Mouse (Mus musculus): Measurements from ENCODE around the gene Slc11a2.
A peak's percentile ranks its signal among the peaks of the same experiment; 100 is the strongest.
"Not testable (repeated sequence)": the region's sequence is repeated elsewhere in the genome, so short reads cannot be mapped to it uniquely, and the experiment has no call there.

Slc11a2 gene

DNA sequence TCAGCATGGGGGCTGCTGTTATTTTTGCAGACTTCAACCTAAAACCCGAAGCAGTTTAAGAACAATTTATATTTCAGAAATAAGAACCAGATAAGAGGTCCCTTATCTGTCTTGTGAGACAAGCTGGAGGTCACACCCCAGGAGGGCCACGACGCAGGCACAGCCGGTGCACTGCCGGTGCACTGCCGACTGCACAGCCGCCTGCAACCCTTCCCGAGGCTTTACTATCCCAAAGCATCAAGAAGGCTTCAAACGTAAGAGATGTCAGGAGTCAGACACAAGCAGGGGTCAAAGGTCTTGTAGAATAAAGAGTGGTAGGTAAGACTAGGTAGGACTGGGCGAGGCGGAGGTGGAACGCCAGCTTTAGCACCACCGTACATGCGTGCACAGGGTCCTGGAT, 22.5 kb downstream of the Slc11a2 start:
- DNase-seq (ENCODE audit: low spot score), result no peak

DNA sequence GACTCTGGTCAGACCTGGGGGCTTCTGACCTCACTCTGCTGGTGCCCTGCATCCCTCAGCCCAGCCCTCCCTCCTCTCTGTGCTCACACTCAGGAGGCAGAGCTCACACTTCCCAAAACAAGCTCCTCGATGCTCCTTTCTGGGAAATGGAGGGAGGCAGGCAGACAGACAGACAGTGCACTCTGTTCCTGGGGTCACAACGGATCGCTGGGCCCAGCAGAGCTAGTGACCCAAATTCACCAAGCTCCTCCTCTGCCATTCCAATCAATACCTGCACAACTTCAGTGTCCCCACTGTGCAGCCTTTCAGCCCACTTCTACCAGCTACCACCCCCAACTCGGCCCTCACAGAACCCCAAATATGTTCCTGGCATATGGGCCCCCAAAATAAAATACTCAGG, 23.1 kb downstream of the Slc11a2 start:
- DNase-seq (ENCODE audit: low spot score), result no peak

DNA sequence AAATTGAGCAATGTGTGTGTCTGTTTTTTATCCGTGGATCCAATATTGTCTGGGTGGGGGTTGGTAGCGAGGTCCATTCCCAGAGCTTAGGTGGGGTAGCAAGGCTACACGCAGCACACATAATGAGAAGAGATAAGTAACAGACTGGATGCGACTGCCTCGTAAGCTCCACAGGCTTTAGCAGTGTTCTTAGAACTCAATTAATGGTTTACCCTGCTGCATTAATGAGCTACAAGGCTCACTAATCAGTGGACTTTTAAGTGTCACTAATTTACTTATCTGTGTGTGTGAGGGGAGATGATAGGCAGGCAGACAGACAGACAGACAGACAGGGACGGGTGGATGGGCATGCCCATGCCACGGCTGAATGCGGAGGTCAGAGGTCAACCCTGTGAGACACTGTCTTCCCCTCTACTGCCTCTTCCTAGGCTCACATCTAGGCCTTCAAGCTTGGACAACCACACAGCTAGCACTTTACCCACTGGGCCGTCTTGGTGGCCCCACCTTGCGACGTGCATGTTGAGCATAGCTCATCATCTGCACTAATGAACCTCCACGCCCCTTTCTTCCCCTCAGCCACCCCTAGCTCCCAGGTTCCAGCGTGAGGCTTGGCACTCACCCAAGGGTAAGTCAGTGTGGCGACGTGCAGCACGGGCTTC, 24.2 kb downstream of the Slc11a2 start:
- no peak for DNase-seq (ENCODE audit: low spot score)

- DNase-seq (ENCODE audit: low spot score), result no peak
Measured at GRCm38 (mm10) chr15:100395561-100395960, 29.3 kb downstream of the Slc11a2 start.

DNA sequence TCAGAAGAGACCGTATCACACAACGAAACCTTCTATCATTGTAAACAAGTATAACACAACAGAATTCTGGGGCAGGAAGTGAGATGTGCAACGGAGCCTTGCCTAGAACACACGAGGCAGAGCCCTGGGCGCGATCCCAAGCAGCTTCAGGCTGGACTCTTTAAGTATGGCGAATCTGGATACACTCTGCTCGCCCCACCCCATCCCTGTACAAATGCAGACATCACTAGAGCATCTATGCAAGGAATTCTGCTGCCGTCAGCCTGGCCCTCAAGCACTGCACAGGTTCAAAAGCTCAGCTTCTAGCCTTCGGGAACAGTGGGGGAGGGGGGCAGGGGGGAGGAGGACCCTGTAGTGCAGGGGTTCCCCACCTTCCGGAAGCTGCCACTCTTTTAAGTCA, 31.9 kb downstream of the Slc11a2 start:
- DNase-seq (ENCODE audit: low spot score), result no peak

DNA sequence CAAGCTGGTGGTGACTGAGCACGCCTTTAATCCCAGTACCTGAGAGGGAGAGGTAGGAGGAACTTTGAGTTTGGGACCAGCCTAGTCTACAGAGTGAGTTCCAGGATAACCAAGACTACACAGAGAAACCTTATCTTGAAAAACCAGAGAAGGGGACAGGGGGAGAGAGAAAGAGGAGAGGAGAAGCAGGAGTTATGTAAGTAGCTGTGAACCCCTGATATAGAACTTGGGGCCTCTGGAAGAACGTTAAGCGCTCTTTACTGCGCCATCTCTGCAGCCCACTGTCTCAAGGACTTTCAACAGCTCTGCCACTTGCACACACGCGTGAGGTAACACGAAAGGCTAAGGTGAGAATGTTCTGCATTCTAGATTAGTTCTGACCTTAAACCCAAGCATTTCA, 33.3 kb downstream of the Slc11a2 start:
- DNase-seq (ENCODE audit: low spot score), result no peak

DNA sequence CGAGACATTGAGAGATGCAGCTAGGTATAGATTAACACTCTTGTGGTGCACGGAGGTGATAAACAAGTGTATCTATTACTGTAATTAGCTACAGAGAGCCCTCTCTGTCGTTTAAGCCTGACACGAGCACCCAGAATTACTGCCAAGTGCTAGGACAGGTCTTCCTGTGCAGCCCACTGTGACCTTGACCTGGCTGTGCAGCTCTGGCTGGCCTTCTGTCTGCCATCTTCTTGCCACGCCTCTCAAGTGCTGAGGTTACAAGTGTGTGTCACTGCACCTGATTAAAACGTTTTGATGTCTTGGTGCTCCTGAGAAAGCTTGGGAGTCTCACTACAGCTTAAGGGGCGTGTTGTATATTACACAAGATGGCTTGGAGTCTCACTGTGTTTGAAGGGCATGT, 33.8 kb downstream of the Slc11a2 start:
- DNase-seq (ENCODE audit: low spot score), result no peak

- DNase-seq (ENCODE audit: low spot score), result no peak
Measured at GRCm38 (mm10) chr15:100388886-100389285, 36.0 kb downstream of the Slc11a2 start.

DNA sequence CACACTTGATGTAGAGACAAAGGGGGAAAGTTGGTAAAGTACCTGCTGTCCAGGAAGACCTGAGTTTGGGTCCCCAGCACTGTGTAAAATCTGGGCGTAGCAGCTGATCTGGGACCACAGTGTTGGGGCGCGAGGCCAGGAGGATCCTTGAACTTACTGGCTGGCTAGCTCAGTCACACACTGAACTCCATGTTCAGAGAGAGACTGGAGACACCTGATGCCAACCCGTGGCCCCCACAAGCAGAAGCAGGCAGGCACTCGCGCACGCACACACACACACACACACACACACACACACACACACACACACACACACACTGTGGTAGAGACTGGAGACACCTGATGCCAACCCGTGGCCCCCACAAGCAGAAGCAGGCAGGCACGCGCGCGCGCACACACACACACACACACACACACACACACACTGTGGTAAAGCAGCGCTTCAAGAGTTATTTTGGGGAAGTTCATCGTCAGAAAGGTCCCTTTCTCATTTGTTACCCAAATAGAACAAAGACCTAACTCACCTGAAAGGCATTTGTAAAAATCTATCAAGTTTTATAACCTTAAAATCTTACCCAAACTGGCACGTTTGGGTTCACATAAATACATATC, 36.5 kb downstream of the Slc11a2 start:
- no peak for DNase-seq (ENCODE audit: low spot score)

- DNase-seq (ENCODE audit: low spot score), result no peak
Measured at GRCm38 (mm10) chr15:100387544-100388223, 37.2 kb downstream of the Slc11a2 start.

GRCm38 (mm10) chr15:100385705-100386104, 39.2 kb downstream of the Slc11a2 start:
- DNase-seq (ENCODE audit: low spot score), result no peak

GRCm38 (mm10) chr15:100380104-100380503, 44.8 kb downstream of the Slc11a2 start:
- no peak for DNase-seq (ENCODE audit: low spot score)

GRCm38 (mm10) chr15:100379658-100380057, 45.2 kb downstream of the Slc11a2 start:
- DNase-seq (ENCODE audit: low spot score), result no peak

DNA sequence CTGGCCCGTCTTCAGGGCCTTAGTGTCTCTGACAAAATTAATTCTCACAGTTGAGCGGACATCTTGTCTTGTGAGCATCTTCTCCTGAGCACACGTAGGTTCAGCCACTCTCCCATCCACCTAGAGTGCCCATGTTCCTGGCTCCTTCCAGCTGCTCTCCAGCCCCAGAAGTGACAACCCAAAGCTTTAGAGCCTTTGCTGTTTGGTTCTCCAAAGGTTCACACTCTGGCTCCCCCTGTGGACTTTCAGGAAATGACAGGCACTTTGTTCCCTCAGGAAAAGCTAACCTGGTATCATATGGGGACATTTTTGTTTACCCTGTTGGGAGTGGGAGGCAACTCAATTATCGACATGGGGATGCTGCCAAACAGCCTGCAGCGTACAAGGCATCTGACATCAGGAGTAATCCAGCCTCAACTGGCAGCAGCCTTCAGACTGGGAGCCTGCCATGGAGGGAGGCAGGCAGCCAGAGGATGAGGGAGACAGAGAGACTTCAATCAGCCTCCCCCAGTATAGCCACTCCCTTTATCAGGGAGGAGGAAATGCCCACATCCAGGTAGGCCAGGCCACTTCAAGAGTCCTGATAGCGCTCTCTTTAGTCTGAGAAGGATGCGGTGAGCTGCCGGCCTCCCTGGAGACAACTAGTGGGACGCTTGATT, 46.9 kb downstream of the Slc11a2 start:
- not testable (repeated sequence) for DNase-seq (ENCODE audit: low spot score)

- peak; percentile 28 for DNase-seq (ENCODE audit: low spot score)
Measured at GRCm38 (mm10) chr15:100375066-100375465, 49.8 kb downstream of the Slc11a2 start.

- no peak for DNase-seq (ENCODE audit: low spot score)
Measured at GRCm38 (mm10) chr15:100367119-100367518, 57.8 kb downstream of the Slc11a2 start.

GRCm38 (mm10) chr15:100365967-100366366, 58.9 kb downstream of the Slc11a2 start:
- not testable (repeated sequence) for DNase-seq (ENCODE audit: low spot score)

DNA sequence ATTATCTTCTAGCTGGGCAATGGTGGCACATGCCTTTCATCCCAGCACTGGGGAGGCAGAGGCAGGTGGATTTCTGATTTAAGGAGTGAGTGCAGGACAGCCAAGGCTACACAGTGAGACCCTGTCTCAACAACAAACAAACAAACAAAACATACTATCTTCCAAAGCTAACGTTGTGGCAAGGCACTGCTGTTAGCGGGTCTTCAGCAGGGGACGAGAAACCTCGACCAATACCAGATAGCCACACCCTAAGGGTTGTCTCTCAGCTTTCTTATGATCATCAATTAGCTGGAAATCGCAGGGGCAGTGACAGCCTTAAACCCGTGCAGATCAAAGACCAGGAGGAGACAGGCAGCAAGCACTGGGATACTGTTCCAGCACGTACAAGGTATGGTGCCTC, 60.6 kb downstream of the Slc11a2 start, which contains the start of gene Higd1c:
Higd1c (plus strand) TSS at position 301 of the 400 bp plus-strand sequence.
- no peak for DNase-seq (ENCODE audit: low spot score)

DNA sequence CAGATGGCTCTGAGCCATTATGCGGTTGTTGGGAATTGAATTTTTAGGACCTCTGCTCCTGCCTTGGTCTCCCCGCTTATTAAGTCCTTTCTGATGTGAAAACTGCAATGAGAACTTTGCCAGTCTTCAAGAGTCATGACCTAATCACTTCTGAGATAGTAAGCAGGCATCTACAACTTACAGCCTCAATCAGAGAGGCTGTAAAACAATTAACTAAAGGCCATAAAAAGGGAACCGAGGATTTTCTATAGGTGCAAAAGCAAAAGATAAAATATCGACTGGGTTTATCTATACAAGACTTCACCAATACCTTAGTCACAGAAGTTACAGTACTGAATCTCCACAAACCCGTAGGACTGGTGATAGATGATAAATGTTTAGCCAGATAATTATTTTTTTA, 69.0 kb downstream of the Slc11a2 start:
- no peak for DNase-seq (ENCODE audit: low spot score)

DNA sequence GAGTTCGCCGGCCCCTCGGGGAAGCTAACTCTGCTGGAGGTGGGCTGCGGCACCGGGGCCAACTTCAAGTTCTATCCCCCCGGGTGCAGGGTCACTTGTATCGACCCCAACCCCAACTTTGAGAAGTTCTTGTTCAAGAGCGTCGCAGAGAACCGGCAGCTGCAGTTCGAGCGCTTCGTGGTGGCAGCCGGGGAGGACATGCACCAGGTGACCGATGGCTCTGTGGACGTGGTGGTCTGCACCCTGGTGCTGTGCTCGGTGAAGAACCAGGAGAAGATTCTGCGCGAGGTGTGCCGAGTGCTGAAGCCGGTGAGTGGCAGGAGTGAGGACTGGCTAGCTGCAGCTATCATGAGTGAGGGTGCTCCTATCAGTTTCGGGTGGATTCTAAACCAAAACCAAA, 71.5 kb downstream of the Slc11a2 start:
- DNase-seq (ENCODE audit: low spot score), result not testable (repeated sequence)

- DNase-seq (ENCODE audit: low spot score), result no peak
Measured at GRCm38 (mm10) chr15:100352711-100353250, 72.1 kb downstream of the Slc11a2 start, which contains the start of the genes Methig1 and Mettl7a2. TSS of gene Methig1 (plus strand) at chr15:100353149. TSS of gene Mettl7a2 (plus strand) at chr15:100353200.

DNA sequence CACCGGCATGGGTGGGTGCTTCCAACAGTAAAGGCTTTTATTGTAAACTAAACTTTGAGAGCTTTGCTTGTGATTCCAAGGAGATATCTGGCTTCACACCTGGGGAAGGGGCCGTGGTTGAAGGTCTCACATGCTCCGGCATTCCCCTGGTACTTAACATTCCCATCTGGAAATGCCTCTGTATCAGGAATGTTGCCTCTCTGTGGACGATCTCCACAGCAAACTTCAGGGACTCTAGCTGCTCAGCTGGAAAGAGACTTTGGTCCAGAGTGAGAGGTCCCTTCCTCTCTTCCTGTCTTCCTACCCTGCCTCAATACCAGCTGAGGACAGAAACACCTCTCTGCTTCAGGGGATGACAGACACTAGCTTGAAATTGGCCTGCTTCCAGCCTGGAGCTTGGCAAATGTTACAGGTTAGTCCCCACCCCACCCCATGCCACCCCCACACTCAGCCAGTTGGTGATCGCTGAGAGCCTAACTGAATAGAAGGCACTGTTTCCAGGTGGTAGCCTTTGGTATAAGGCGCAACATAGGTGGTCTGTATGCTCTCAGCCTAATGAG, 73.3 kb downstream of the Slc11a2 start:
- no peak for DNase-seq (ENCODE audit: low spot score)

All from ovary, postnatal 36 days (tissue).